Mouse (Mus musculus) cerebral cortex, adult 2 months (tissue): ENCODE measurements around the gene Mdk.

Experiments used
- WGBS: fragments of 180-500 bp; shearing (Covaris S2); methylation state at CpG from one replicate; pipeline ENCODE4 v1.1.7; 2018; 5-methylcytosine and 5-hydroxymethylcytosine counted together

Gene Mdk

GRCm38 (mm10) chr2:91958701-91959457 lies 26.8 kb upstream of the Mdk start:
- WGBS = 45% methylated on average over 10 of the region's 10 CpGs

DNA sequence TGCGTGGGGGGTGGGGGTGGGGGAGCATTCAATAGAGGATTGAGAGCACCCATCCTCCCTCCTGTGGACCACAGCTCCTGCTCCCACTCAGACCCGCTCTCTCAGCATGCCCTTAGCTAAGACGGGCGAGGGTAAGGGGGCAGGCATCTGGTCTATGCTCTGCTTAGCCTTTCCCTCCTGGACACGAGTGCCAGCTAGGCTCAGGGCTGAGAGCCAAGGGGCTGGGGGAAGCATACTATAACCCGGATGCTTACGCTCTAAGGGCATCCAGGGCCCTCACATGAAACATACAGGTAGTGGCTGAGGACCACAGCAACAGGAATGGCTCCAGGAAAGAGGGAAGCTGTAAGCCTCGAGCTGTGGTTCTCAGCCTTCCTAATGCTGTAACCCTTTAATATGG lies 26.0 kb upstream of the Mdk start:
- WGBS = 64% methylated on average over 8 of the region's 8 CpGs

GRCm38 (mm10) chr2:91957096-91957495 lies 25.0 kb upstream of the Mdk start:
- 3% methylated on average over 4 of the region's 4 CpGs for WGBS

- WGBS = 63% methylated on average over 6 of the region's 6 CpGs
Observed at GRCm38 (mm10) chr2:91955875-91956274, 23.8 kb upstream of the Mdk start.

DNA sequence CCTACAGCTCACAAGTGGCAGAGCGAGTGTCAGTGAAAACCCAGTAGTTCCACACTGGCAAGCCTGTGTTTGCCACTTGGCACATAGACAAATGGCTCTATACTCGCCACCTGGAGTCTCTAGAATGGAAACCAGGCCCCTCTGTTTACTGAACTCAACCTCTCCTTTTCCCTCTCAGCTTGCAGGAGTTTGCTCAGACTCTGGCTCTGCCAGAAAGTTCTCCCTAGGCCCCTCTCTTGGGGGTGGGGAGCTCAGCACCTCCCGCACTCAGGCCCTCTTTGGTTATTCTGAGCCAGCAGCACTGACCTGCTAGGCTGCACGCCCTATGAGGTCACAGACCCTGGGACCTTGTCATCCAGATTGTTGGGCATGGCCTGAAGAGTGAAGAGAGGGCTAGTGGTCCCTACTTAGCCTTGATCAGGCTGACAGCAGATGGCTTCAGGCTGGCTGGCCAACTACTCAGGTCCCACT lies 23.1 kb upstream of the Mdk start:
- 57% methylated on average over 4 of the region's 4 CpGs for WGBS

GRCm38 (mm10) chr2:91953825-91954224 lies 21.7 kb upstream of the Mdk start:
- WGBS = 16% methylated on average over 5 of the region's 5 CpGs

DNA sequence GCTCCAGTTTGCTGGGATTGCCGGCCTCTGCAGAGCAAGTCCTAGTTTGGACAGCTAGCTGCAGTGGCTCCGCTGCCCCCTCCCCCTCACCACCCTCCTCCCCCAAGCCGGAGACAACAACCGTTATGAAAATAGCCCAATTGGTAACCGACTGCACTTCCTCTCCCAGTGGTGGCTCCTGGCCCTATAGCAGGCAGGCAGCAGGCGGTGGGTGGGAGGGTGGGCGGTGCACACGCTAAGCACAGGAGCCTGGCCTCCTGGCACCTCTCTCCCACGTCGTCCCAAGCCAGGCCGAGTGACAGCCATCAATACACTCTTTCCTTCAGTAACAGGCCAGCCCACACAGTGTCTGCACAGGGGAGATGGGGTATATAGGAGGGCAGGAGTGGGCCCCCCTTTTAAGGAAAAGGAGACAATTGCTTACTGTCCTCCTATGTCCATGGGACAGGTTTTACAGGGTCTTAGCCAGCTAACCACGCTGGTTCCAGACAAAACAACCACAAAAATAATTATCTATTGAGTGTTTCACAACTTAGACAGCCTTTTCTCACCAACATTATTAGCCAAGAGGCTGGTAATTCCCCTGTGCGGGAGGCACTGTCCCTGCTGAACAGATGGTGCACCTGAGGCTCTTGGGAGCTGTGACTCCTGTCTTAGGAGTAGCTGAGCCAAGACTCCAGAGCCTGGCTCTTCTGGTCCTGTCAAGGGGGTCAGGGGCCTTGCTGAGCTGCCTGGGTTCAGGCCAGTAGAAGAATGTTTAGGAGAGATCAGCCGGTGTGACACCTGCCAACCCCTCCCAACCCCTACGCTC lies 18.4 kb upstream of the Mdk start:
- 15% methylated on average over 15 of the region's 15 CpGs for WGBS

DNA sequence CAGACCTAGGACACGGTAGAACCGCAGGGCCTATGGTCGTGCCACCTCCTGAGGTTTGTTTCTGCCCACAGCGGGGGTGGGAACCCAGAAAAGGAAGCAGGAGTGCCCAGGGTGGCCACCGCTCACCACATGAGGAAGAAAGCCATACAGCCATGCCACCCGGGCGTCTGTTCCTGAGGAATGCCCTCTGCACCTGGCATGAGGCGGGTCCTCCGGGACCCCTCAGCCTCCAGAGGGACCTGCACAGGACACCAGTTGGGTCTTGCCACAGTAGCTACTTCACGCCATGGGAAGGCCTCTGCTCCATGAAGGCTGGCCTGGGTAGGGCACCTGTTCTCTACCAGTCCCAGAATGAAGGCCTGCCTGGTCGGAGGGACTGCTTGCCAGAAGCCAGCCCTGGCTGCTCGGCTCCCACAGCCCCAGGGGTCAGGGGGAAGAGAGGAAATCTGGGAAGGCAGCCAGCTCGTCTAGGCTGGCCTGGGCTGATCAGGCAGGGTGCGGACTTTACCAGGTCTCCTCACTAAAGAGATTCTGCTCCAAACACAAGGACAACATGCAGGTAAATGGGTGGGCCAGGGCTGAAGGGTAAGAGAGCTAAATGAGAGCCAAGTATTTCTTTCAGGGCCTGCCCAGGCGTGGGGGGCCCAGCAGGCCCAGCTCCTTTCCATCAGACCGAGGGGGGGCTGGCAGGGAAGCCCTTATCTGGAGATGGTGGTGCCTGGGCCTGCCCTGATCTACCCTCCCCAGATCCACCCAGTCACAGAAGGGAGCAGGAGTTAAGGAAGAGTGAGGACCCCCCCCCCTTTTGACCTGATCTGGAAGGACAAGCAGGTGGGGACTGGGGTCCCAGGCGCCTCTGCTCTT lies 17.5 kb upstream of the Mdk start:
- 43% methylated on average over 17 of the region's 17 CpGs for WGBS

GRCm38 (mm10) chr2:91948792-91949241 lies 16.7 kb upstream of the Mdk start:
- WGBS = 63% methylated on average over 3 of the region's 3 CpGs

- 67% methylated on average over 6 of the region's 6 CpGs for WGBS
Observed at GRCm38 (mm10) chr2:91948151-91948509, 16.0 kb upstream of the Mdk start.

DNA sequence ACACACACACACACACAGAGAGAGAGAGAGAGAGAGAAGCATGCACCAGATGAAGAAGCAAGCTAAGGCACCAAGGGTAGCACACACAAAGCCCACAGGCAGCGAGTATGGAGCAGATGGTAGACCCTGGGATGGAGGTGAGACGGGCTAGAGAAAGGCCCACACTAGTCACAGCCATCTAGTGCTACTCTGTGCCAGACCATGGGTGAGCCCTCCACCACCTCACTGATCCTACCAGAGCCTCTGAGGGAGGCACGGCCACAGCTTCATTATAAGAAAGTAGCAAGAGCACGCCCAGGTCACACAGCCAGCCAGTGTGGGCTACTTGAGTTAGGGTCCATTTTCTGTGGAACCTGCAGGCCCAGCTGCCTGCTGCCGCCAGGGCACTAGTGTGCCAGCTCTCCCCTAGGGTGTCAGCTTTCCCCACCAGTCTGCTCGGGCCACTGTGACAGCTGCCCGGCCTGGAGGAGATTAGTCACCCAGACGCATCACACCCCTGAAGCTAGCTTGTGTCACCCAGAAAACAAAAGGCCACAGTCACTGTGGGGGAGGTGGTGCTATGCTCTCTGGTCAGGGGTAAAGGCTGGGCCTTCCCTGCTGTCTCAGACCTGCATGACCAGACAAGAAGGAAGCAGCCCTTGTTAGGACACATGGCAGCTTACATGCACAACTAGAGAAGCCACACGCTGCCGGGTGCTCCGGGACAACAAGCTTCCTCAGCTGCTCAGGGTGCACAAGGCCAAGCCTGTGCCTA lies 15.5 kb upstream of the Mdk start:
- WGBS = 35% methylated on average over 11 of the region's 11 CpGs

GRCm38 (mm10) chr2:91946836-91947235 lies 14.7 kb upstream of the Mdk start:
- WGBS = 31% methylated on average over 6 of the region's 6 CpGs

DNA sequence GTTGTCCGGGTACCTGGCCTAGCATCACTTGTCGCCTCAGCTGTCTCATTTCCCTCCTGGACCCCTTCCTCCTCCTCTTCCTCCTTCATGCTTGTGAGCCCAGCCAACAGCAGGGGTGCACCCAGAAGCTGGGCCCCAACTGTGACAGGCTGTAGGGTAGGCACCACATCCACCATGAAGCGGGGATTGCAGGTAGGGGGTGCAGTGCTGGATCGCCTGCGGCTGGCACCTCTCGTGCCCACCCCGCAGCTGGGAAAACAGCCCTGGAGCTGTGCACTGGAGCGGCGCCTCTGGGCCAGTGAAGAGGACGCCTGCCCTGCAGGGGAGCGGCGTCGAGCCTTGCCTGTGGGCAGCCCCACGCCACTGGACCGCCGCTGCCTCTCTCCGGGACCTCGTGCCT lies 13.4 kb upstream of the Mdk start, which contains the start of gene Gm9821:
Gene Gm9821, plus strand, starts transcription at position 221 of the 400 bp plus-strand sequence.
- 84% methylated on average over 18 of the region's 18 CpGs for WGBS

- WGBS = 29% methylated on average over 13 of the region's 13 CpGs
Observed at GRCm38 (mm10) chr2:91944170-91944950, 12.3 kb upstream of the Mdk start.

GRCm38 (mm10) chr2:91942356-91942755 lies 10.3 kb upstream of the Mdk start:
- 86% methylated on average over 6 of the region's 6 CpGs for WGBS

GRCm38 (mm10) chr2:91939303-91939935 lies 7.3 kb upstream of the Mdk start:
- WGBS = 73% methylated on average over 15 of the region's 15 CpGs

- WGBS = 51% methylated on average over 7 of the region's 7 CpGs
Observed at GRCm38 (mm10) chr2:91936154-91936553, 4.1 kb upstream of the Mdk start.

GRCm38 (mm10) chr2:91934826-91935525 lies 2.9 kb upstream of the Mdk start:
- WGBS = 70% methylated on average over 9 of the region's 9 CpGs

DNA sequence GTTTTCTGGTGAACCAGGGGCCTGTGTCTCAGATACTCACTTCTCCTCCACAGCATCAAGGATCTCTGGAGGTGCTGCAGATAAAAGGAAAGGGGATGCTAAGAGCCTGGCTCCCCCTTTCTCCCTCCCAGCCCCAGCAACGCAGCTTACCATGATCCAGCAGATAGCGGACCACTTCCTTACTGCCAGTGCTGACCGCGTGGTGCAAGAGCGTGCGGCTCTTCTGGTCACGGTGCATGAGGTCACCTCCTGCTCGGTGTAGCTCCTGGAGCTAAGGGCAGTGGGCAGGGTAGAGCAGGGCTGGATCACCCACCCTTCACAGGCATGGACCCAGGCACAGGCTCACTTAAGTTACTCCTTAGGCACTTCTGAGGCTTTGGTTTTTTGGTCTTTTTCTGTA lies 1.9 kb upstream of the Mdk start:
- WGBS = 68% methylated on average over 8 of the region's 8 CpGs
